Mouse (Mus musculus) E14TG2a.4 (cell line): ENCODE measurements at regions not wholly inside any gene's neighbourhood (a gene's known extent, or its start where the extent isn't known, plus 50 kb on each side); places are given as distances from the start of the nearest gene placed in this dataset.
A peak's percentile ranks its signal among the peaks of the same experiment; 100 is the strongest.

Experiments used
- H3K27me3 ChIP-seq: 2 replicates; pipeline ENCODE4 v1.6.1; 2014; ENCODE audit warnings: low read length, control low read depth; ENCODE audit not compliant: insufficient read depth
- H3K36me3 ChIP-seq: 2 replicates; pipeline ENCODE4 v1.6.1; 2014; ENCODE audit warnings: low read length, control low read depth; ENCODE audit not compliant: insufficient read depth
- H3K4me1 ChIP-seq: replicated peaks from 2 replicates; pipeline ENCODE4 v1.6.1; 2014; ENCODE audit warnings: low read depth, low read length, control low read depth
- H3K4me3 ChIP-seq: replicated peaks from 2 replicates; pipeline ENCODE4 v1.5.1; 2014; ENCODE audit warnings: mild to moderate bottlenecking, low read length
- H3K9me3 ChIP-seq: 2 replicates; pipeline ENCODE4 v1.6.1; 2014; ENCODE audit warnings: low read length, control low read depth
- CTCF ChIP-seq: conservative IDR thresholded peaks from 2 replicates; pipeline ENCODE4 v1.5.1; 2014; ENCODE audit warnings: low read length
- NANOG ChIP-seq: IDR thresholded peaks from 2 replicates; pipeline ENCODE4 v1.6.1; 2014; ENCODE audit warnings: borderline replicate concordance, low read length, mixed read lengths
- POU5F1 ChIP-seq: IDR thresholded peaks from 2 replicates; pipeline ENCODE4 v1.6.1; 2014; ENCODE audit warnings: low read length, borderline replicate concordance

DNA sequence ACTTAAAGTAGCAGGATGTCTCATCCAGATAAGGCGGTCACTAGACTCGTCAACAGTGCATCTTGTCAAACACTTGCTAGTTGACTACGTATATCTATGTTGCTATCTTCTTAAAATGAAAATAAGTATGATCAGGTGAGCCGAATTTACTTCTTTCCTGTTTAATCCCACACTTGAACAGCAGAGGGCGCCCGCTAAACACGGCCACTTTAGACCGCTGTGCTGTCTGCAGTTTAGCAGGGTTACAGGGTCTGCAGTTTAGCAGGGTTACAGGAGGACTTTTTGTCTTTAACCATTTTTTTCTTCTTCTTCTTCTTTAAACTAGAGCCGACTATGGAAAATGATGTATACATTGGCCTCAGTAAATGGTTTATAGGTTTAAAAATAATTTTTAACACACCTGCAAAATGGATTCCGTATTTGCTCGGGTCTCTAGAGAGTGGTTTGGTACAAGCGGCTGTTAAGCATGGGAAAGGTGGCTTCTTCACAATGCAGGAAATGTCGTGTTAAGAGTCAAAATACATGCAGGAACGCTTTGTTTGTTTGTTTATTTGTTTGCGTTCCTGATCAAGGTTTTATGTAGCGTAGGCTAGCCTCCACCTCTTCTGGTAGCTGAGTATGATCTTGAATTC lies 323.2 kb downstream of the Chl1 start:
- no peak overlapping the region for H3K4me3 ChIP-seq
- H3K4me1 ChIP-seq = 0 out of 2 replicates have a peak, but pooled peaks cover 3% of the 10 kb centered on the region
- TF ChIP-seq POU5F1 (no peak), CTCF (peak; percentile 86), NANOG (no peak)
- H3K27me3 ChIP-seq = peaks cover 7% of the 10 kb centered on the region; the same call in 1 of the 2 replicates
- H3K36me3 ChIP-seq = no peaks in the 10 kb centered on the region
- H3K9me3 ChIP-seq = peaks cover 23% of the 10 kb centered on the region

GRCm38 (mm10) chr6:103834726-103835229 lies 324.4 kb downstream of the Chl1 start:
- no peaks in the 10 kb centered on the region for H3K36me3 ChIP-seq
- H3K27me3 ChIP-seq = peaks cover 7% of the 10 kb centered on the region; the same call in 1 of the 2 replicates
- peaks cover 23% of the 10 kb centered on the region for H3K9me3 ChIP-seq
- no peak overlapping the region for H3K4me3 ChIP-seq
- H3K4me1 ChIP-seq = no peaks in the 10 kb centered on the region
- TF ChIP-seq CTCF (no peak), NANOG (no peak), POU5F1 (no peak)

DNA sequence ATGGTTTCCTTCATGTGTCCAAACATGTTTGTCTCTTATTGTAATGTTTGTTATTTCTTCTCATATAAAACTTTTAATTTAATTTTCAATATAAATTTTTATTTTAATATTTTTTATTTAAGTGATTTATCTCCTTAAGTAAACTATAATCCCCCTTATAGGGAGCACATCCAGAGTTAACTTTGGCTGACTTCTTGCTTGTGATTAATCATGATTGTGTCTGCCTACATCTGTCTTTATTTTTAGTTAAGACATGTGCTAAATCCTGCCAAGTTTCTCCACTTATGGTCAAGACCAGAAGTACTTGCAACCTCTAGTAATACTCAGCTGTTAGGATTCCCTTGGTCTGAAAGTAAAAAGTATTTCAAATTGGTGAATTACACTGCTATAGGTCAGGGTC lies 349.4 kb downstream of the Chl1 start:
- H3K4me3 ChIP-seq = no peak overlapping the region
- H3K36me3 ChIP-seq = no peaks in the 10 kb centered on the region
- H3K4me1 ChIP-seq = no peaks in the 10 kb centered on the region
- H3K27me3 ChIP-seq = no peaks in the 10 kb centered on the region
- no peak for TF ChIP-seq NANOG
- TF ChIP-seq POU5F1 = no peak
- no peak for TF ChIP-seq CTCF
- H3K9me3 ChIP-seq = no peaks in the 10 kb centered on the region

GRCm38 (mm10) chr6:103893455-103893854 lies 383.1 kb downstream of the Chl1 start:
- H3K9me3 ChIP-seq = no peaks in the 10 kb centered on the region
- H3K4me1 ChIP-seq = no peaks in the 10 kb centered on the region
- no peaks in the 10 kb centered on the region for H3K36me3 ChIP-seq
- no peaks in the 10 kb centered on the region for H3K27me3 ChIP-seq
- TF ChIP-seq CTCF (no peak), POU5F1 (no peak), NANOG (no peak)
- no peak overlapping the region for H3K4me3 ChIP-seq

- no peaks in the 10 kb centered on the region for H3K27me3 ChIP-seq
- H3K9me3 ChIP-seq = peaks cover 8% of the 10 kb centered on the region
- H3K4me1 ChIP-seq = no peaks in the 10 kb centered on the region
These were observed 414.1 kb downstream of the Chl1 start for GRCm38 (mm10) chr6:103924504-103924903.

GRCm38 (mm10) chr6:103927094-103927493 lies 416.7 kb downstream of the Chl1 start:
- Histone ChIP-seq H3K9me3 (no peaks in the 10 kb centered on the region), H3K4me1 (no peaks in the 10 kb centered on the region), H3K4me3 (no peak overlapping the region), H3K27me3 (no peaks in the 10 kb centered on the region), H3K36me3 (no peaks in the 10 kb centered on the region)
- TF ChIP-seq CTCF = no peak
- no peak for TF ChIP-seq NANOG
- no peak for TF ChIP-seq POU5F1

More at GRCm38 (mm10) chr6:103924504-103924903, 414.1 kb downstream of the Chl1 start:
- TF ChIP-seq NANOG = no peak
- no peak for TF ChIP-seq CTCF
- TF ChIP-seq POU5F1 = no peak
- no peaks in the 10 kb centered on the region for H3K36me3 ChIP-seq
- no peak overlapping the region for H3K4me3 ChIP-seq

DNA sequence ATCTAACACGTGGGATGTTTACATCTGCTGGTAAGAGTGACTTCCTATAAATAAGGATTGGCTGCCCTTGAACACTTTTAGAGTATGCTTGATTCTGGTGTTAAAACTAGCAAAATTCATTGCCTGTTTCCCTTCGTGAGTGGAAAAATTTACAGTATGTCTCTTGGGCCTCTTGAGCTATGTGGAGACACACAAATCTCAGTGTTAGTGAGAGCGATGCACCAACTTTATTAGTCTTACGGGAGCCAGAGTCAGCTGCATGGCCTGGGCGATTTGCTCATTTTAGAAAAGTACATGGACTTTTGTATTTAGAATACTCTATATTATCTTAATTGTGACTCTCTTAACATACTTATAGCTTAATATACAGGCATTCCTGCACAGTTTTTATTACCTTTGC lies 430.0 kb downstream of the Chl1 start:
- Histone ChIP-seq H3K9me3 (no peaks in the 10 kb centered on the region), H3K4me3 (no peak overlapping the region), H3K36me3 (no peaks in the 10 kb centered on the region), H3K4me1 (no peaks in the 10 kb centered on the region), H3K27me3 (no peaks in the 10 kb centered on the region)
- TF ChIP-seq CTCF (no peak), POU5F1 (no peak), NANOG (no peak)

GRCm38 (mm10) chr6:103944361-103944760 lies 434.0 kb downstream of the Chl1 start:
- Histone ChIP-seq H3K4me3 (no peak overlapping the region), H3K9me3 (no peaks in the 10 kb centered on the region), H3K36me3 (no peaks in the 10 kb centered on the region), H3K27me3 (no peaks in the 10 kb centered on the region), H3K4me1 (no peaks in the 10 kb centered on the region)
- TF ChIP-seq POU5F1 (no peak), CTCF (no peak), NANOG (no peak)

- no peak for TF ChIP-seq NANOG
- no peak for TF ChIP-seq CTCF
- TF ChIP-seq POU5F1 = no peak
- no peaks in the 10 kb centered on the region for H3K36me3 ChIP-seq
- H3K4me1 ChIP-seq = no peaks in the 10 kb centered on the region
- H3K27me3 ChIP-seq = no peaks in the 10 kb centered on the region
- no peak overlapping the region for H3K4me3 ChIP-seq
- H3K9me3 ChIP-seq = no peaks in the 10 kb centered on the region
These were observed 437.1 kb downstream of the Chl1 start for GRCm38 (mm10) chr6:103947474-103947873.
